Mouse (Mus musculus): ENCODE measurements around the gene Gm13287. TPM values are rescaled to one million over a fixed set of nuclear protein-coding genes. Genes with fewer than 3 reads are reported as not detected.
"Not testable (repeated sequence)": the region's sequence is repeated elsewhere in the genome, so short reads cannot be mapped to it uniquely, and the experiment has no call there.

Gene Gm13287
- not detected in 2 replicates for polyA plus RNA-seq (2015; fragmentation: Nextera tagmentation; extraction: Ambion mirVana)

- H3K27me3 ChIP-seq (ENCODE audit: control insufficient read depth, insufficient read depth, low read depth, low read length); H3K9me3 ChIP-seq (replicated peaks; ENCODE audit: control insufficient read depth, low read length, poor library complexity, severe bottlenecking); ATAC-seq; H3K4me3 ChIP-seq (ENCODE audit: low read depth, low read length); H3K27ac ChIP-seq (ENCODE audit: low read length); H3K9ac ChIP-seq (ENCODE audit: low read depth, low read length); H3K36me3 ChIP-seq (ENCODE audit: control insufficient read depth, insufficient read depth, low read length); H3K4me1 ChIP-seq (ENCODE audit: control insufficient read depth, insufficient read depth, low read length); H3K4me2 ChIP-seq (ENCODE audit: low read length): not testable (repeated sequence)
- no CpG with 5 or more reads among the region's 29 CpGs for WGBS
Observed at GRCm38 (mm10) chr4:88802954-88803353, at the start of gene Gm13287. Gm13287 (plus strand) TSS chr4:88803254.

GRCm38 (mm10) chr4:88754818-88755340, 48.2 kb upstream of the Gm13287 start, which contains the start of gene Gm13271:
Gm13271 (plus strand) TSS chr4:88754868.
- not testable (repeated sequence) for H3K4me3 ChIP-seq (ENCODE audit: low read depth, low read length); H3K27me3 ChIP-seq (ENCODE audit: control insufficient read depth, insufficient read depth, low read depth, low read length); H3K36me3 ChIP-seq (ENCODE audit: control insufficient read depth, insufficient read depth, low read length); H3K4me2 ChIP-seq (ENCODE audit: low read length); H3K9me3 ChIP-seq (replicated peaks; ENCODE audit: control insufficient read depth, low read length, poor library complexity, severe bottlenecking); ATAC-seq; H3K4me1 ChIP-seq (ENCODE audit: control insufficient read depth, insufficient read depth, low read length); H3K27ac ChIP-seq (ENCODE audit: low read length); H3K9ac ChIP-seq (ENCODE audit: low read depth, low read length)
- 77% methylated on average over 13 of the region's 15 CpGs for WGBS

GRCm38 (mm10) chr4:88756581-88757513, 46.2 kb upstream of the Gm13287 start:
- 11% methylated on average over 28 of the region's 31 CpGs for WGBS
- not testable (repeated sequence) for H3K36me3 ChIP-seq (ENCODE audit: control insufficient read depth, insufficient read depth, low read length); H3K27me3 ChIP-seq (ENCODE audit: control insufficient read depth, insufficient read depth, low read depth, low read length); H3K9me3 ChIP-seq (replicated peaks; ENCODE audit: control insufficient read depth, low read length, poor library complexity, severe bottlenecking); H3K4me1 ChIP-seq (ENCODE audit: control insufficient read depth, insufficient read depth, low read length); ATAC-seq
- Histone ChIP-seq H3K27ac (ENCODE audit: low read length) (peak overlapping the region; percentile 55; the same call in 1 of the 2 replicates), H3K4me3 (ENCODE audit: low read depth, low read length) (peak overlapping the region; percentile 41), H3K4me2 (ENCODE audit: low read length) (peak overlapping the region; percentile 74), H3K9ac (ENCODE audit: low read depth, low read length) (peak overlapping the region; percentile 45; the same call in 1 of the 2 replicates)

DNA sequence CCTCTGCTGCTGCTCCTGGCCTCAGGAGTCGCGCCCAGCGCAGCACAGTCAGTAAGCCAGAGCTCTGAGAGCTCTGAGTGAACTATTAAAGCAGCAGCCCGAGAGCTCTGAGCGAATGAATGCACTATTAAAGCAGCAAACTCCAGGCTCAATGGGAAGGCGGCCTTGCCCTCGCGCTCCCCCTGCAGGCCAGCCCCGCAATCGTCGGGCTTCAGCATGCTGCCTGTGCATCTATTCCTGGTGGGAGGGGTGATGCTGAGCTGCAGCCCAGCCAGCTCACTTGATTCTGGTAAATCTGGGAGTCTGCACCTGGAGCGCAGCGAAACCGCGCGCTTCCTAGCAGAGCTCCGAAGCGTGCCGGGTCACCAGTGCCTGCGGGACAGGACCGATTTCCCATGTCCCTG, 45.4 kb upstream of the Gm13287 start:
- H3K9me3 ChIP-seq (replicated peaks; ENCODE audit: control insufficient read depth, low read length, poor library complexity, severe bottlenecking); H3K4me1 ChIP-seq (ENCODE audit: control insufficient read depth, insufficient read depth, low read length); H3K36me3 ChIP-seq (ENCODE audit: control insufficient read depth, insufficient read depth, low read length); H3K27me3 ChIP-seq (ENCODE audit: control insufficient read depth, insufficient read depth, low read depth, low read length): not testable (repeated sequence)
- Histone ChIP-seq H3K4me3 (ENCODE audit: low read depth, low read length) (peak overlapping the region; percentile 41), H3K27ac (ENCODE audit: low read length) (peak overlapping the region; percentile 55; the same call in 1 of the 2 replicates), H3K9ac (ENCODE audit: low read depth, low read length) (peak overlapping the region; percentile 45; the same call in 1 of the 2 replicates), H3K4me2 (ENCODE audit: low read length) (peak overlapping the region; percentile 74)
- WGBS, result 0% methylated on average over 21 of the region's 21 CpGs
- ATAC-seq, result peak; percentile 100

DNA sequence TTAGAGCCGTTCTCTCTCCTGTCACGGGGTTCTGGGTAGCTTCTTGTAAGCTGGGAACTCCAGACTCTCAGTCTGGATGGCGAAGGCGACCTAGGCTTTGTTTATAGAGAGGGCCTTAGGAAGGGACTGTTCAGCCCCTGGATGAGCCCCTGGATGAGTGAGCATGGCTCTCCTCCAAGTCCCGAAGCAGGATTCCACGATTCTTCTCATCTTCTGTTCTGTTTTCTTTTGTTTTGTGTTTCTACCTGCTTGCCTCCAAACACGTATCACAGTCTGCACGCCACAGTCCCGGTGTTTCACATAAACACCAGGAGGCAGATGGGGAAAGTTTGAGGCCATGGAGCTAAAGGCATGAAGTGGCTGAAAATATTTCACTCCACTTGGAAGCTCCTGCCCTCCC, 44.3 kb upstream of the Gm13287 start:
- not testable (repeated sequence) for H3K27ac ChIP-seq (ENCODE audit: low read length); H3K9ac ChIP-seq (ENCODE audit: low read depth, low read length); H3K36me3 ChIP-seq (ENCODE audit: control insufficient read depth, insufficient read depth, low read length); H3K4me1 ChIP-seq (ENCODE audit: control insufficient read depth, insufficient read depth, low read length); H3K4me3 ChIP-seq (ENCODE audit: low read depth, low read length); H3K9me3 ChIP-seq (replicated peaks; ENCODE audit: control insufficient read depth, low read length, poor library complexity, severe bottlenecking); H3K4me2 ChIP-seq (ENCODE audit: low read length); H3K27me3 ChIP-seq (ENCODE audit: control insufficient read depth, insufficient read depth, low read depth, low read length); ATAC-seq
- 90% methylated on average over 9 of the region's 9 CpGs for WGBS

GRCm38 (mm10) chr4:88759610-88760268, 43.3 kb upstream of the Gm13287 start, which contains the start of gene Gm13283:
Gm13283 (plus strand) TSS chr4:88760119.
- ATAC-seq, result not testable (repeated sequence)
- WGBS, result 36% methylated on average over 6 of the region's 14 CpGs

GRCm38 (mm10) chr4:88760431-88760830, 42.6 kb upstream of the Gm13287 start:
- not testable (repeated sequence) for H3K9me3 ChIP-seq (replicated peaks; ENCODE audit: control insufficient read depth, low read length, poor library complexity, severe bottlenecking); H3K27ac ChIP-seq (ENCODE audit: low read length); H3K9ac ChIP-seq (ENCODE audit: low read depth, low read length); H3K4me1 ChIP-seq (ENCODE audit: control insufficient read depth, insufficient read depth, low read length); H3K27me3 ChIP-seq (ENCODE audit: control insufficient read depth, insufficient read depth, low read depth, low read length); ATAC-seq; H3K36me3 ChIP-seq (ENCODE audit: control insufficient read depth, insufficient read depth, low read length)
- Histone ChIP-seq H3K4me2 (ENCODE audit: low read length) (peak overlapping the region; percentile 60), H3K4me3 (ENCODE audit: low read depth, low read length) (peak overlapping the region; percentile 32)
- WGBS, result 0% methylated on average over 12 of the region's 28 CpGs

More at GRCm38 (mm10) chr4:88759610-88760268, 43.3 kb upstream of the Gm13287 start, which contains the start of gene Gm13283:
- peak within 1 kb of the TSS; percentile 32 for H3K4me3 ChIP-seq (ENCODE audit: low read depth, low read length)
- not testable (repeated sequence) for H3K4me1 ChIP-seq (ENCODE audit: control insufficient read depth, insufficient read depth, low read length); H3K9me3 ChIP-seq (replicated peaks; ENCODE audit: control insufficient read depth, low read length, poor library complexity, severe bottlenecking); H3K27me3 ChIP-seq (ENCODE audit: control insufficient read depth, insufficient read depth, low read depth, low read length); H3K9ac ChIP-seq (ENCODE audit: low read depth, low read length); H3K27ac ChIP-seq (ENCODE audit: low read length); H3K36me3 ChIP-seq (ENCODE audit: control insufficient read depth, insufficient read depth, low read length)
- H3K4me2 ChIP-seq (ENCODE audit: low read length), result peak within 1 kb of the TSS; percentile 60

DNA sequence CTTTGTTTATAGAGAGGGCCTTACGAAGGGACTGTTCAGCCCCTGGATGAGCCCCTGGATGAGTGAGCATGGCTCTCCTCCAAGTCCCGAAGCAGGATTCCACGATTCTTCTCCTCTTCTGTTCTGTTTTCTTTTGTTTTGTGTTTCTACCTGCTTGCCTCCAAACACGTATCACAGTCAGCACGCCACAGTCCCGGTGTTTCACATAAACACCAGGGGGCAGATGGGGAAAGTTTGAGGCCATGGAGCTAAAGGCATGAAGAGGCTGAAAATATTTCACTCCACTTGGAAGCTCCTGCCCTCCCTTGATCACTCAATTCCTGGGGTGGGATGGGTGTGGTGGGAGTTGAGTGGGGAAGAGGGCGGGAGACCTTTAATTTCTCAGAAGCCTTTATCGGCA, 41.3 kb upstream of the Gm13287 start:
- H3K4me1 ChIP-seq (ENCODE audit: control insufficient read depth, insufficient read depth, low read length); H3K27ac ChIP-seq (ENCODE audit: low read length); H3K9me3 ChIP-seq (replicated peaks; ENCODE audit: control insufficient read depth, low read length, poor library complexity, severe bottlenecking); H3K4me3 ChIP-seq (ENCODE audit: low read depth, low read length); H3K4me2 ChIP-seq (ENCODE audit: low read length); H3K36me3 ChIP-seq (ENCODE audit: control insufficient read depth, insufficient read depth, low read length); H3K9ac ChIP-seq (ENCODE audit: low read depth, low read length); ATAC-seq; H3K27me3 ChIP-seq (ENCODE audit: control insufficient read depth, insufficient read depth, low read depth, low read length): not testable (repeated sequence)
- WGBS, result 65% methylated on average over 6 of the region's 8 CpGs

Measured in midbrain, embryonic 16.5 days (tissue).